Mouse (Mus musculus) left cerebral cortex, postnatal 10 days (tissue): ENCODE measurements around the gene Nudt9. TPM values are rescaled to one million over a fixed set of nuclear protein-coding genes. Genes with fewer than 3 reads are reported as not detected.

Experiments
- DNase-seq, 2 experiments: peaks; one replicate each; pipeline ENCODE4 v3.0.0; 2021 to 2022; ENCODE audit warnings: low spot score in 2 of 2, mixed read lengths in 1 of 2; ENCODE audit errors: extremely low spot score in 1 of 2
- intact Hi-C: fragments of 180-260 bp; cut with DNase I; formaldehyde crosslinking; loops from one replicate; pipeline ENCODE4 v1.15.1; 2025
- total RNA-seq, 2 experiments: library from RNA; stranded (reverse); gene quantifications; 2 replicates each; pipeline ENCODE4 v1.2.3; 2021

Nudt9 gene
- total RNA-seq, 2 experiments from 2014 or later, result 50.9 to 55.9 TPM

GRCm38 (mm10) chr5:104068751-104069150 is 22.6 kb downstream of the Nudt9 start:
- DNase-seq, result no peak
- intact Hi-C loops, result no loop called here

- DNase-seq, result no peak
- intact Hi-C loops, result loop anchor here (5.0 kb wide), 1 partner anchor 261 kb away; no protein-coding TSS in a partner anchor
These were observed 24.9 kb downstream of the Nudt9 start for GRCm38 (mm10) chr5:104071048-104071447.

GRCm38 (mm10) chr5:104072272-104072886 is 26.3 kb downstream of the Nudt9 start:
- intact Hi-C loops, result loop anchor here (5.0 kb wide), 1 partner anchor 260 kb away; no protein-coding TSS in a partner anchor
- no peak for DNase-seq

- no peak for DNase-seq
- intact Hi-C loops, result loop anchor here (5.0 kb wide), 1 partner anchor 259 kb away; no protein-coding TSS in a partner anchor
These were observed 27.5 kb downstream of the Nudt9 start for GRCm38 (mm10) chr5:104073602-104074001.

- intact Hi-C loops, result loop anchor here (5.0 kb wide), 1 partner anchor 258 kb away; no protein-coding TSS in a partner anchor
These were observed 28.3 kb downstream of the Nudt9 start for GRCm38 (mm10) chr5:104074388-104074787.

GRCm38 (mm10) chr5:104076361-104076760 is 30.3 kb downstream of the Nudt9 start:
- intact Hi-C loops, result no loop called here
- no peak for DNase-seq

More at GRCm38 (mm10) chr5:104074388-104074787, 28.3 kb downstream of the Nudt9 start:
- DNase-seq, result peak in 1 of 2 experiments; percentile 81

- DNase-seq, result no peak
- intact Hi-C loops, result no loop called here
These were observed 31.4 kb downstream of the Nudt9 start, which contains the start of gene Gm17660 for GRCm38 (mm10) chr5:104077508-104077907. Gene Gm17660, minus strand, starts transcription at chr5:104077608.

- intact Hi-C loops, result no loop called here
- no peak for DNase-seq
These were observed 34.6 kb downstream of the Nudt9 start for GRCm38 (mm10) chr5:104080736-104081135.

- intact Hi-C loops, result no loop called here
- no peak for DNase-seq
These were observed 39.3 kb downstream of the Nudt9 start for GRCm38 (mm10) chr5:104085366-104085765.

- DNase-seq, result no peak
- intact Hi-C loops, result no loop called here
These were observed 43.6 kb downstream of the Nudt9 start for GRCm38 (mm10) chr5:104089751-104090150.

- DNase-seq, result no peak
- intact Hi-C loops, result no loop called here
These were observed 49.4 kb downstream of the Nudt9 start for GRCm38 (mm10) chr5:104095416-104096077.

- intact Hi-C loops, result no loop called here
These were observed 50.2 kb downstream of the Nudt9 start for GRCm38 (mm10) chr5:104096078-104096938.

GRCm38 (mm10) chr5:104101678-104102531 is 55.8 kb downstream of the Nudt9 start:
- no peak for DNase-seq

More at GRCm38 (mm10) chr5:104096078-104096938, 50.2 kb downstream of the Nudt9 start:
- peak in 1 of 2 experiments; percentile 64 for DNase-seq

GRCm38 (mm10) chr5:104103171-104103570 is 57.1 kb downstream of the Nudt9 start:
- DNase-seq, result no peak
- intact Hi-C loops, result no loop called here

More at GRCm38 (mm10) chr5:104101678-104102531, 55.8 kb downstream of the Nudt9 start:
- intact Hi-C loops, result no loop called here

GRCm38 (mm10) chr5:104104111-104104510 is 58.0 kb downstream of the Nudt9 start:
- intact Hi-C loops, result no loop called here
- no peak for DNase-seq

- intact Hi-C loops, result no loop called here
- DNase-seq, result peak in 1 of 2 experiments; percentile 39
These were observed 62.2 kb downstream of the Nudt9 start for GRCm38 (mm10) chr5:104108127-104108875.

GRCm38 (mm10) chr5:104108879-104109369 is 62.8 kb downstream of the Nudt9 start:
- peak; percentile 61 to 67 for DNase-seq
- intact Hi-C loops, result no loop called here
